Mouse (Mus musculus) heart, embryonic 11.5 days (tissue): Measurements from ENCODE around the gene Pkn3. TPM values are rescaled to one million over a fixed set of nuclear protein-coding genes. Genes with fewer than 3 reads are reported as not detected.
A peak's percentile ranks its signal among the peaks of the same experiment; 100 is the strongest.
"Not testable (repeated sequence)": the region's sequence is repeated elsewhere in the genome, so short reads cannot be mapped to it uniquely, and the experiment has no call there.

ENCODE experiments used
- ATAC-seq: fragments of 200-750 bp; cut with Nextera tagmentation; replicated peaks from 2 replicates; pipeline ENCODE4 v1.8.0; 2017; ENCODE audit warnings: moderate library complexity; ENCODE audit not compliant: insufficient number of reproducible peaks, low FRiP score, low TSS enrichment
- H3K27ac ChIP-seq: fragments of 300-500 bp; sonication (generic); 2 replicates; pipeline ENCODE4 v1.5.1; 2014; ENCODE audit warnings: mild to moderate bottlenecking, low read depth, low read length
- H3K27me3 ChIP-seq: fragments of 300-500 bp; sonication (generic); 2 replicates; pipeline ENCODE4 v1.6.1; 2014; ENCODE audit warnings: mild to moderate bottlenecking, low read length, mixed read lengths; ENCODE audit not compliant: control insufficient read depth, insufficient read depth
- H3K36me3 ChIP-seq: fragments of 300-500 bp; sonication (generic); 2 replicates; pipeline ENCODE4 v1.6.1; 2014; ENCODE audit warnings: mild to moderate bottlenecking, low read length, moderate library complexity, mixed read lengths; ENCODE audit not compliant: control insufficient read depth, insufficient read depth
- H3K4me1 ChIP-seq: fragments of 300-500 bp; sonication (generic); 2 replicates; pipeline ENCODE4 v1.6.1; 2014; ENCODE audit warnings: low read length; ENCODE audit not compliant: control insufficient read depth, insufficient read depth
- H3K4me2 ChIP-seq: fragments of 300-500 bp; sonication (generic); 2 replicates; pipeline ENCODE4 v1.6.1; 2014; ENCODE audit warnings: mild to moderate bottlenecking, moderate library complexity
- H3K4me3 ChIP-seq: fragments of 300-500 bp; sonication (generic); 2 replicates; pipeline ENCODE4 v1.5.1; 2014; ENCODE audit warnings: low read depth, low read length
- H3K9ac ChIP-seq: fragments of 300-500 bp; sonication (generic); 2 replicates; pipeline ENCODE4 v1.6.1; 2014; ENCODE audit warnings: mild to moderate bottlenecking, low read depth, low read length, moderate library complexity
- H3K9me3 ChIP-seq: fragments of 300-500 bp; sonication (generic); replicated peaks from 2 replicates; pipeline ENCODE4 v1.6.1; 2016; ENCODE audit warnings: low read length; ENCODE audit not compliant: control insufficient read depth
- whole genome bisulfite sequencing: fragments of 180-500 bp; shearing (Covaris S2); extraction: QIAGEN DNeasy Blood & Tissue Kit; methylation state at CpG from one replicate; pipeline ENCODE4 v1.1.7; 2014; ENCODE audit not compliant: insufficient replicate concordance; 5-methylcytosine and 5-hydroxymethylcytosine counted together
- polyA plus RNA-seq: library from polyadenylated mRNA; unstranded; fragments of >200 nt; fragmentation: Nextera tagmentation; extraction: Ambion mirVana; gene quantifications from 2 replicates; pipeline ENCODE4 v1.2.1, GENCODE M21; 2014

Pkn3 gene
- polyA plus RNA-seq, 1 experiment from 2014 or later: 11.2 TPM

GRCm38 (mm10) chr2:30122766-30123165 is 45.3 kb downstream of the Pkn3 start:
- H3K9ac ChIP-seq: peak overlapping the region; percentile 43; the same call in 1 of the 2 replicates
- peaks cover 10% of the 10 kb centered on the region for H3K4me1 ChIP-seq
- H3K27ac ChIP-seq: no peak overlapping the region
- H3K27me3 ChIP-seq: no peaks in the 10 kb centered on the region
- H3K9me3 ChIP-seq: no peaks in the 10 kb centered on the region
- H3K36me3 ChIP-seq: no peaks in the 10 kb centered on the region
- no peak for ATAC-seq
- no peak overlapping the region for H3K4me3 ChIP-seq
- H3K4me2 ChIP-seq: peak overlapping the region; percentile 97; the same call in 1 of the 2 replicates
- 74% methylated on average over 5 of the region's 5 CpGs for WGBS

- Histone ChIP-seq H3K9me3 (no peaks in the 10 kb centered on the region), H3K9ac (peak overlapping the region; percentile 93), H3K27me3 (no peaks in the 10 kb centered on the region), H3K4me1 (peaks cover 10% of the 10 kb centered on the region), H3K4me3 (peak overlapping the region; percentile 79), H3K27ac (peak overlapping the region; percentile 91), H3K4me2 (peak overlapping the region; percentile 97), H3K36me3 (no peaks in the 10 kb centered on the region)
- WGBS: 1% methylated on average over 43 of the region's 44 CpGs
- peak; percentile 22; the same call in 1 of the 2 replicates for ATAC-seq
These were observed 46.4 kb downstream of the Pkn3 start for GRCm38 (mm10) chr2:30123729-30124471.

GRCm38 (mm10) chr2:30124472-30125274 is 47.2 kb downstream of the Pkn3 start, which contains the start of gene Zer1:
Gene Zer1 (minus strand): TSS chr2:30124585.
- Histone ChIP-seq H3K36me3 (no peaks in the 10 kb centered on the region), H3K9ac (peak within 1 kb of the TSS; percentile 93), H3K9me3 (no peaks in the 10 kb centered on the region), H3K4me2 (peak within 1 kb of the TSS; percentile 97), H3K4me3 (peak within 1 kb of the TSS; percentile 79), H3K4me1 (peaks cover 10% of the 10 kb centered on the region), H3K27me3 (no peaks in the 10 kb centered on the region), H3K27ac (peak within 1 kb of the TSS; percentile 91)
- ATAC-seq: peak; percentile 93
- WGBS: 11% methylated on average over 31 of the region's 31 CpGs

- H3K9me3 ChIP-seq: no peaks in the 10 kb centered on the region
- no peak overlapping the region for H3K9ac ChIP-seq
- H3K4me1 ChIP-seq: peaks cover 10% of the 10 kb centered on the region
- no peak overlapping the region for H3K4me2 ChIP-seq
- no peak overlapping the region for H3K27ac ChIP-seq
- 36% methylated on average over 2 of the region's 2 CpGs for WGBS
- H3K4me3 ChIP-seq: no peak overlapping the region
- H3K27me3 ChIP-seq: no peaks in the 10 kb centered on the region
- H3K36me3 ChIP-seq: no peaks in the 10 kb centered on the region
- no peak for ATAC-seq
These were observed 51.3 kb downstream of the Pkn3 start for GRCm38 (mm10) chr2:30128789-30129188.

GRCm38 (mm10) chr2:30130156-30130555 is 52.7 kb downstream of the Pkn3 start:
- H3K27ac ChIP-seq: no peak overlapping the region
- H3K4me2 ChIP-seq: no peak overlapping the region
- WGBS: 84% methylated on average over 4 of the region's 4 CpGs
- peaks cover 13% of the 10 kb centered on the region for H3K4me1 ChIP-seq
- no peak for ATAC-seq
- H3K27me3 ChIP-seq: no peaks in the 10 kb centered on the region
- no peak overlapping the region for H3K4me3 ChIP-seq
- H3K9me3 ChIP-seq: no peaks in the 10 kb centered on the region
- no peaks in the 10 kb centered on the region for H3K36me3 ChIP-seq
- no peak overlapping the region for H3K9ac ChIP-seq

- not testable (repeated sequence) for H3K36me3 ChIP-seq, H3K4me3 ChIP-seq, H3K9ac ChIP-seq, H3K27me3 ChIP-seq, H3K4me2 ChIP-seq, H3K27ac ChIP-seq, ATAC-seq, H3K9me3 ChIP-seq
- peaks cover 13% of the 10 kb centered on the region for H3K4me1 ChIP-seq
- WGBS: 62% methylated on average over 5 of the region's 5 CpGs
These were observed 53.8 kb downstream of the Pkn3 start for GRCm38 (mm10) chr2:30131240-30131639.

- Histone ChIP-seq H3K27ac (peak overlapping the region; percentile 82), H3K4me3 (peak overlapping the region; percentile 92), H3K27me3 (no peaks in the 10 kb centered on the region), H3K4me2 (peak overlapping the region; percentile 96), H3K4me1 (peaks cover 13% of the 10 kb centered on the region), H3K36me3 (peaks cover 10% of the 10 kb centered on the region; the same call in 1 of the 2 replicates), H3K9me3 (no peaks in the 10 kb centered on the region), H3K9ac (peak overlapping the region; percentile 89)
- ATAC-seq: no peak
- 24% methylated on average over 16 of the region's 16 CpGs for whole genome bisulfite sequencing
These were observed 55.5 kb downstream of the Pkn3 start for GRCm38 (mm10) chr2:30132801-30133612.
